Mouse (Mus musculus) embryonic fibroblast, embryonic 13.5 days (primary cell): Measurements from ENCODE around the gene Lmln. TPM values are rescaled to one million over a fixed set of nuclear protein-coding genes. Genes with fewer than 3 reads are reported as not detected.
"Not testable (repeated sequence)": the region's sequence is repeated elsewhere in the genome, so short reads cannot be mapped to it uniquely, and the experiment has no call there.

Experiments
- H3K27ac ChIP-seq: 2 replicates; pipeline ENCODE4 v1.5.1; 2012; ENCODE audit warnings: low read length, control low read depth, inconsistent platforms; ENCODE audit not compliant: insufficient read depth
- H3K4me1 ChIP-seq: 2 replicates; pipeline ENCODE4 v1.6.1; 2011; ENCODE audit warnings: low read length; ENCODE audit not compliant: control insufficient read depth, insufficient read depth
- H3K4me3 ChIP-seq: 2 replicates; pipeline ENCODE4 v1.5.1; 2011; ENCODE audit warnings: mild to moderate bottlenecking, control low read depth, low read length; ENCODE audit not compliant: insufficient read depth
- CTCF ChIP-seq: IDR thresholded peaks from 2 replicates; pipeline ENCODE4 v1.5.1; 2011; ENCODE audit warnings: mild to moderate bottlenecking, control low read depth, low read length, moderate library complexity, borderline replicate concordance; ENCODE audit not compliant: insufficient read depth
- POLR2A ChIP-seq: IDR thresholded peaks from 2 replicates; pipeline ENCODE4 v1.6.1; 2011; ENCODE audit warnings: low read depth, mild to moderate bottlenecking, control low read depth, low read length, moderate library complexity
- polyA plus RNA-seq: library from polyadenylated mRNA; stranded (reverse); fragments of >200 nt; gene quantifications from 2 replicates; pipeline ENCODE4 v1.2.4, GENCODE M21; 2011; ENCODE audit warnings: low read depth; ENCODE audit not compliant: missing spikeins, insufficient read length

The Lmln gene
- polyA plus RNA-seq, 1 experiment = 1.9 TPM

DNA sequence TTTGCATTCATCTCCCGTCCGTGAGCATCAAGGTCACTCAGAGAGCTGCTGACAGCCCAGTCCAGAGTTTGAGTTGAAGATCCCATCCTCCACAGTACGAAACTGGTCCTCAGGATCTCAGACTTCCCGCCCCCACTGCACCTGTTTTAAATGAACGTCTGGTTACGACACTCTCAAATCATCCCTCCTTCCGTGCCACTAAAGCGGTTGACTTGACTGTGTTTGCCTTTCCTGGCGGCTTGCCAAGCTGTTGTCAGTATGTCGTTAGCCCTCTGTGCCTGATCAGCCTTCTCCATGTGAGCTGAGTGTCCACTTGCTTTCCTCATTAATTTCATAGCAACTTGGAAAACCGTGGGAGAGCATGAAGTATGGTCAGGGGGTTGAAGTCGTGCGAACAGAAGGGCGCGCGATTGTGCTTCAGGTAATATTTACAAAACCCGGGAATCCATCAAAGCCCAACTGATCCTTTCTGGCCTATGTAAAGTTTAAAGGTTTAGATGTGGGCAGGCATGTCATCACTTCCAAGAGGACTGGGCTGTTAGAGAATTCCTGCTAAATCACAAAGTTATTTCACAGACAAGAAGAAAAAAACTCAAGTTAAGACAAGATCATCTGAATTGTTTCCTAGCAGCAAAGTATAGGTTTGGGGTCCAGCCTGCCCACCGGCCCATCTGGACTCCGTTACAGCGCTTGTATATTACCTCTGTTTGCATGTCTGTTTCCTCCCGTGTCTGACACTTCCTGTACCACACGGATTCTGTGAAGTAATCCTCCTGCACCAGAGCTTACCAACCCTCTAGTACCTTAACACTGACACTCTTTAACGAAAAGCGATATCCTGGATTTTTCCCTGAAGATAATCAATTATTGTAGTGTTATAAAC is 61.9 kb downstream of the Lmln start:
- H3K4me1 ChIP-seq = no peaks in the 10 kb centered on the region
- TF ChIP-seq CTCF (no peak), POLR2A (no peak)
- H3K4me3 ChIP-seq = no peak overlapping the region
- no peak overlapping the region for H3K27ac ChIP-seq

DNA sequence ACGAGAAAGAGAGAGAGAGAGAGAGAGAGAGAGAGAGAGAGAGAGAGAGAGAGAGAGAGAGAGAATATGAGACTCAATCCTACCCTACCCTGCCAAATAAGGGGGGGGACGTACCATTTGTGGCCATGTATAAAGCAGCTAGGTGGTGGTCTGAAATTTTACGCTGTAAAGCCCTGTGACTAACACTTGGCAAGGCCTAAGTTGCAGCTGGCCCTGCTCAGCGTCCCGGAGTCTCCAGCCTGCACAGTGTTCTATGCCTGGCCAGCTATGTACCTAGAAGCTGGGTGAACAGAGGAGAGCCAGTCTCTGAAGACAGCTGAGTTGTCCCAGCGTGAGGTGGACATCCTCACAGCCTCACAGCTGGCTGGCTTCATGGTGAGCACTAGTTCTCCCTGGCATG is 64.7 kb downstream of the Lmln start:
- Histone ChIP-seq H3K27ac (no peak overlapping the region), H3K4me1 (peaks cover 10% of the 10 kb centered on the region), H3K4me3 (no peak overlapping the region)
- no peak for TF ChIP-seq POLR2A

DNA sequence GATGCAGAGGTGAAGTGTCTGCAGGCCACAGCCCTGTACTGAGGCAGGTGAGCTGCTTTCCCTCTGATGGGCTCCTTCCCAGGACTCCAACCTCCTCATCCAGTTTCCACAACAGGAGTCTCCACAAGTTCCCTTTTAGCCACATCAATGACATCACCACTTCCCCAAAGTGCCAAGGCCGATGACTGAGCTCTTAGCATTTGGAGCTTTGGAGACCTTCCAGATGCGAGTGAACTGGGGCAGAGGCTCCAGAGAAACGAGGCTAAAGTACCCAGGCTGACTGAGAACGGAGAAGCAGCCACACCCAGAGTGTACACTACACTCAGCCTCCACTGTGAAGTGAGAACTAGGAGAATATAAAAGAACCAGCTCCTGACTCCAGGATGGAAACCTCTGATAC is 68.4 kb downstream of the Lmln start:
- Histone ChIP-seq H3K4me1 (peaks cover 10% of the 10 kb centered on the region), H3K27ac (0 out of 2 replicates have a peak overlapping the region, but pooled peaks have one; percentile 14), H3K4me3 (no peak overlapping the region)
- TF ChIP-seq POLR2A (no peak), CTCF (no peak)

DNA sequence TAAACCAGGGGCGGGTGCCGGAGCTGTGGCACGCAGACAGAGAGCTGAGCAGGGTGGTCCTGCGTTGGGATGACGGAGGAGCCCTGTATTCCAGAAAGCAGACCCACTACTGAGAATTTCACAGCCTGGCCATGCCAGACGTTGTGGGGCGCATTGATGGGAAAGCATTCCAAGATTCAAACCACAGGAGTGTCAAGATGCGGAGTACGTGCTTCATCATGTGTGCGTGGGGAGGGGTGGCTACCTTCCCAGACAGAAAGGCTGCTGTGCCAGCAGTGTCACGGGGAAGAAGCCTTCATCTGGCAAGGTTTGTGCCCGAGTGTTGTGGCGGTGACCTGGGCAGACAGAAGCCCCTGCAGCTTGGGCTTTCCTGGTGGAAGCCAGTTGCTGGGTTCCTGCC is 70.9 kb downstream of the Lmln start:
- Histone ChIP-seq H3K4me3 (no peak overlapping the region), H3K4me1 (peaks cover 10% of the 10 kb centered on the region), H3K27ac (no peak overlapping the region)
- TF ChIP-seq CTCF (no peak), POLR2A (no peak)

DNA sequence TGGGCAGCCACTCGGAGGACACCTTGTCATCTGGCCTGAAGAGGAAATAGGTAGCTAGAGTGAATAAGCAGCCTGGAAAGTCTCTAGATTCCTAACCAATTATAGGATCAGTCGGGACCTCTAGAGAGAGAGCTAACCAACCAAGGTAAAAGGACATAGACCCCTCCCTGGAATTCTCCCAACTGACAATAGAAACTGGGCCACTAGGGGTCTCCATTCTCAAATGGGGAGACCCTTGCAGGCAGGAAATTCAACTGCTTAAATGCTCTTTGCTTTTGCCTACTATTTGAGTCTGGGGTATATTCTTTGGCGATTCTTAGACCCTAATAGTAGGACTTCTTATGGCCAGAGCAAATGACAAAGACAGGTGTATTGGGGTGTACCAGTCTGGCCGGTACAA is 72.8 kb downstream of the Lmln start:
- H3K4me1 ChIP-seq = peaks cover 8% of the 10 kb centered on the region

DNA sequence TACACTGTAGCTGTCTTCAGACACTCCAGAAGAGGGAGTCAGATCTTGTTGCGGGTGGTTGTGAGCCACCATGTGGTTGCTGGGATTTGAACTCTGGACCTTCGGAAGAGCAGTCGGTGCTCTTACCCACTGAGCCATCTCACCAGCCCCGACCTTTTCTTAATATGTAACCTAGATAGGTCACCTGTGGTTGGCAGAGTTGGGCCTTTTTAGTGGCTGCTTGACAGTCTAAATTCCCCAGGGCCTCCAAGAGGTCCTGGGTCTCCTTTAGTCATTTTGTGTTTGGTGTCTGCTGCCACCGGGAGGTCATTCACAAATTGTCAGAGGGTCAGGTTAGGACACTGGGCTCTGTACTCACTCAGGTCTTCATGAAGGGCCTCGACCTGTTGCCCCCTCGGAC is 76.7 kb downstream of the Lmln start:
- not testable (repeated sequence) for H3K27ac ChIP-seq, H3K4me1 ChIP-seq, H3K4me3 ChIP-seq

More for the DNA sequence above, 72.8 kb downstream of the Lmln start:
- TF ChIP-seq CTCF = no peak
- TF ChIP-seq POLR2A = no peak
- H3K27ac ChIP-seq = no peak overlapping the region
- H3K4me3 ChIP-seq = no peak overlapping the region

DNA sequence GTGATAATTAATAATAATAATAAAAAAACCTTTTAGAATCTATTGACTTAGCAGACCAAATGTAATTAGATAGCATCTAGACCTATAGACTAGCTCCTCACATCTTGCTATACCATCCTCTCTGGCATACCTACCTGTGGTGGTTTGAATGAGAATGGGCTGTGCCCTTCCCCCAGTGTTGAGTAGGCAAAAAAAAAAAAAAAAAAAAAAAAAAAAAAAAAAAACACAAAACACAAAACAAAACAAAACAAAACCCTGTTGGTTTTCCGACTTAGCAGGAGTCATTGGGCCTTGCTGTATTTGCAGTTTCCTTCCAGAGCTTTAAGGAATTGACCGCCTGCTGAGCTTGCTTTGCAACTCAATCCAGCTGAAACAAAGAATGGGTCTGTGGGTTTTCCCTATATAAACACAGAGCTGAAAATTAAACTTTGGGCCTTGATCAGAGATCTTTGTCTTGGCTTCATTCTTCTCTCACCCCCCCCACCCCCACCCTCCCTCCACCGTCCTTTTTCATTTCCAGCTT is 79.5 kb downstream of the Lmln start:
- Histone ChIP-seq H3K4me3 (no peak overlapping the region), H3K27ac (no peak overlapping the region), H3K4me1 (no peaks in the 10 kb centered on the region)
- TF ChIP-seq POLR2A = no peak

DNA sequence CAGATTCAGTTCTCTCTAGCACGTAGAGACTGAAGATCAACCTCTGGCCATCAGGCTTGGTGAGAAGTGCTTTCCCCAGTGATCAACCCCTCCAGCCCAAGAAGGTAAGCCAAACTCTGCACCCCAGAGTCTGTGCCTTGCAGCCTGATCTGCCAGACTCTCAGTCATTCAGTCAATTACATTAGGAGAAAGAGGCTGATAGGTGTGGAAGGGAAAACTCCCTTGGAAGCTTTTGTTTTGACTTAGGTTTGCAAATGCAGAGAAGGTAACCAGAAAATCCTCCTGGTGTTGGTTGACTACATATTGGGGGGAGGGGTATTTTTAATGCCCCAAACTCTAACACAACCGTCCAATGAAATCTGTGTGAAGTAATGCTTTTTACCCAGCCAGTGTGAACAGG is 81.1 kb downstream of the Lmln start:
- Histone ChIP-seq H3K4me3 (no peak overlapping the region), H3K27ac (no peak overlapping the region), H3K4me1 (no peaks in the 10 kb centered on the region)
- no peak for TF ChIP-seq POLR2A
- no peak for TF ChIP-seq CTCF

DNA sequence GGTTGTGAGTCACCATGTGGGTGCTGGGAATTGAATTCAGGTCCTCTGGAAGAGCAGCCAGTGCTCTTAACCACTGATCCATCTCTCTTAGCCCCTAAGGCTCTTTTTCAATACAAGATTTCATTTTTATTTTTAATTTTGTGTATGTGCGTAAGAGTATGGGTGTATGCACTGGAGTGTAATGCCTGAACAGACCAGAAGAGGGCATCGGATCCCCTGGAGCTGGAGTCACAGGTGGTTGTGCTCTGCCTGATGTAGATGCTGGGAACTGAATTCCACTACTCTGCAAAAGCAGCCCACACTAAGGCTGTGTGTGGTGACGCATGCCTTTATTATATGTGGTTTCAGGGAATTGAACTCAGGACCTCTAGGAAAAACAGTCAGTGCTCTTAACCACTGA is 83.9 kb downstream of the Lmln start:
- Histone ChIP-seq H3K4me3 (no peak overlapping the region), H3K27ac (no peak overlapping the region), H3K4me1 (no peaks in the 10 kb centered on the region)
- TF ChIP-seq CTCF = no peak

DNA sequence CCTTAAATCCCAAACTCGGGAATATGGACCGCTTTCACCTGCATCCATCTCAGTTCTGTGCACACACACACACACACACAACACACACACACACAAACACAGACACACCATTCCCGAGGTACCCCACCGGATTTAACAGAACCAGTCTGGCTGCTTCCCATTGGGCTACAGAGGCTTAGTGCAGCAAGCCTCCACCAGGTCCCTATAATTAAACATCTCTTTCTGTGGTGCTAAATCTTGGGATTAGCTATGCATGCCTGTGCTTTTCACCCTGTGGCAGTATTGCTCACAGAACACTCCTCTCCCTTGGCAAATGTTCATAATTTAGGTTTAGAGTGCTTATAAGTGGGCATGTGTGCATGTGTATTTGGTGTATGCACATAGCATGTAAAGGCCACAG is 85.8 kb downstream of the Lmln start:
- no peak overlapping the region for H3K27ac ChIP-seq
- no peaks in the 10 kb centered on the region for H3K4me1 ChIP-seq
- no peak overlapping the region for H3K4me3 ChIP-seq
- TF ChIP-seq CTCF (no peak), POLR2A (no peak)

DNA sequence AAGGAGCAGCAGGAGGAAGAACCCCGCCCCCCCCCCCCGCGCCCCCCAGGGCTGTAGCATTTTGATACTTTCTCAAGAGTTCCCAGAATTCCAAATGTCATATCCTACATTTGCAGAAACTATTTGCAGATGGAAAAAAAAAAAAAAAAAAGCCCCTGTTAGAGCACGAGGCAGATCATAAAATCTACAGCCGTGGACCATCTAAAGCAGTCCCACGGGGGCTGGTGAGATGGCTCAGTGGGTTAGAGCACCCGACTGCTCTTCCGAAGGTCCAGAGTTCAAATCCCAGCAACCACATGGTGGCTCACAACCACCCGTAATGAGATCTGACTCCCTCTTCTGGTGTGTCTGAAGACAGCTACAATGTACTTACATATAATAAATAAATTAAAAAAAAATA is 88.6 kb downstream of the Lmln start:
- H3K4me3 ChIP-seq, H3K4me1 ChIP-seq, H3K27ac ChIP-seq: not testable (repeated sequence)
